Mouse (Mus musculus): ENCODE results near the gene Lmx1b.

GRCm38 (mm10) chr2:33515856-33516255 is 124.5 kb downstream of the Lmx1b start:
- TF ChIP-seq CTCF (IDR thresholded peaks at IDR 0.05) (no peak), EP300 (IDR thresholded peaks at IDR 0.05) (no peak)
